Mouse (Mus musculus): ENCODE measurements around the gene Sirt7.

The Sirt7 gene

GRCm38 (mm10) chr11:120571754-120572416 is 53.2 kb downstream of the Sirt7 start:
- no peak for DNase-seq (ENCODE audit: low read depth, low spot score)

- DNase-seq (ENCODE audit: low read depth, low spot score): no peak
Observed at GRCm38 (mm10) chr11:120571122-120571521, 53.9 kb downstream of the Sirt7 start.
